Mouse (Mus musculus) limb, embryonic 11.5 days (tissue): ENCODE measurements around the gene Trim9. TPM values are rescaled to one million over a fixed set of nuclear protein-coding genes. Genes with fewer than 3 reads are reported as not detected.

Experiments used
- ATAC-seq: fragments of 200-750 bp; cut with Nextera tagmentation; 2 replicates; pipeline ENCODE4 v1.8.0; 2017; ENCODE audit warnings: low read depth; ENCODE audit not compliant: insufficient number of reproducible peaks, low FRiP score, low TSS enrichment
- DNase-seq: peaks from one replicate; pipeline ENCODE4 v3.0.0-alpha.2; 2015; ENCODE audit warnings: low spot score
- H3K27ac ChIP-seq: fragments of 300-500 bp; sonication (generic); replicated peaks from 2 replicates; pipeline ENCODE4 v1.5.1; 2014; ENCODE audit warnings: low read depth, mild to moderate bottlenecking, low read length
- H3K27me3 ChIP-seq: fragments of 300-500 bp; sonication (generic); 2 replicates; pipeline ENCODE4 v1.6.1; 2014; ENCODE audit warnings: mild to moderate bottlenecking, low read length, mixed read lengths; ENCODE audit not compliant: control insufficient read depth, insufficient read depth
- H3K36me3 ChIP-seq: fragments of 300-500 bp; sonication (generic); 2 replicates; pipeline ENCODE4 v1.6.1; 2014; ENCODE audit warnings: mild to moderate bottlenecking, low read length, moderate library complexity, mixed read lengths; ENCODE audit not compliant: control insufficient read depth, insufficient read depth
- H3K4me1 ChIP-seq: fragments of 300-500 bp; sonication (generic); 2 replicates; pipeline ENCODE4 v1.6.1; 2014; ENCODE audit warnings: low read length, mixed read lengths; ENCODE audit not compliant: control insufficient read depth, insufficient read depth
- H3K4me2 ChIP-seq: fragments of 300-500 bp; sonication (generic); 2 replicates; pipeline ENCODE4 v1.6.1; 2014; ENCODE audit warnings: low read depth, mild to moderate bottlenecking, moderate library complexity; ENCODE audit not compliant: severe bottlenecking
- H3K4me3 ChIP-seq: fragments of 300-500 bp; sonication (generic); 2 replicates; pipeline ENCODE4 v1.5.1; 2014; ENCODE audit warnings: low read depth, low read length
- H3K9ac ChIP-seq: fragments of 300-500 bp; sonication (generic); 2 replicates; pipeline ENCODE4 v1.6.1; 2014; ENCODE audit warnings: mild to moderate bottlenecking, low read length
- H3K9me3 ChIP-seq: fragments of 300-500 bp; sonication (generic); 2 replicates; pipeline ENCODE4 v1.6.1; 2016; ENCODE audit warnings: low read length; ENCODE audit not compliant: control insufficient read depth
- WGBS: fragments of 180-500 bp; shearing (Covaris S2); extraction: QIAGEN DNeasy Blood & Tissue Kit; methylation state at CpG from one replicate; pipeline ENCODE4 v1.1.7; 2014; 5-methylcytosine and 5-hydroxymethylcytosine counted together
- polyA plus RNA-seq: library from polyadenylated mRNA; unstranded; fragments of >200 nt; fragmentation: Nextera tagmentation; extraction: Ambion mirVana; gene quantifications from 2 replicates; pipeline ENCODE4 v1.2.1, GENCODE M21; 2014

The Trim9 gene
- polyA plus RNA-seq, 1 experiment from 2014 or later = 0.40 TPM

DNA sequence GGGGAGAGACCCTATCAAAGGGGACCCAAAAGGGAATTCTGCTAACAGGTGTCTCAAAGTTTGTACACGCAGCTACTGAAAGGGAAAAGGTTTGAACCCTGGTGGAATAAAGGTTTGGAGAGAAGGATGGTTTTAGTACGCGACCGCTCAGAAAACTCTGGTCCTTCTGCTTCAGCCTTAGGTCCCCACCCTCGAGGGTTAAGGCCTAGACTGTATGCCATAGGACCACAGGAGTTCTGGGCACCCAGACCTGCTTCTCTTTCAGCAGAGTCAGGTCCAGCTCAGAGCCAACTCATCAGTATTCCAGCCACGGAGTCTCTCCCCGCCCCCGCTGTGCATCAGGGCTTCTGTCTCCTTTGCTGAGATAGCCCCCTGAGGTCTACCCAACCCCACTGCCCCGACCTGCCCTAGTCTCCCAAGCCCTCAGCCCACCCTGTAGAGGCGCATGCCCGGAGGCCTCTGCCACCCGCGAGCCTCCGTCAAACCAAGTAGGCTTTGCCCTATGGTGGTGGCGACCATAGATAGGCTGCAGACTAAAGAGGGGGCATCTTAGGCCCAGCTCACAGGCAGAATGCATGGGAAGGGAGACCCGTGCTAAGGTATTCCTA lies 1.8 kb downstream of the Trim9 start:
- 0 out of 2 replicates have a peak overlapping the region, but pooled peaks have one; percentile 54 for H3K4me3 ChIP-seq
- no peak for ATAC-seq
- no peaks in the 10 kb centered on the region for H3K36me3 ChIP-seq
- WGBS = 29% methylated on average over 16 of the region's 16 CpGs
- no peak for DNase-seq
- H3K9me3 ChIP-seq = no peaks in the 10 kb centered on the region
- peaks cover 14% of the 10 kb centered on the region for H3K4me1 ChIP-seq
- H3K27ac ChIP-seq = no peak overlapping the region
- peaks cover 19% of the 10 kb centered on the region for H3K27me3 ChIP-seq
- 0 out of 2 replicates have a peak overlapping the region, but pooled peaks have one; percentile 95 for H3K4me2 ChIP-seq
- no peak overlapping the region for H3K9ac ChIP-seq

DNA sequence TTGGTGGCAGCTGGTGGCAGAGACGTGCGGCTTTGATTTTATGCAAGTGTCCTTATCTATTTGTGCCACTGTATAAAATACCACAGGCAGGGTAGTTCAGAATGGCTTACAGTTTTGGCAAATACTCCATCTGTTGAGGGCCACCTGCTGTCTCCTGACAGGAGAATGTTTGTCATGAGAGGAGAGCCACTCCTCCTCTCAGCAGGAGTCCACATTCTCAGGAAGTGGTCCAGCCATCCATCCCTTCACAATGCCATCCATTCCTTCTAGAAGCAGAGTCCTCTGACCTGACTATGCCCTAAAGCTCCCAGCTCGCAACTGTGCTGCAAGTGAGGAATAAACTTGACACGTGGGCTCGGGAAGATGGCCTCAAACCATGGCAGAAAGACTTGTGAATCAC lies 12.2 kb downstream of the Trim9 start:
- 66% methylated on average over 5 of the region's 5 CpGs for WGBS
- no peaks in the 10 kb centered on the region for H3K9me3 ChIP-seq
- no peak overlapping the region for H3K4me2 ChIP-seq
- H3K27ac ChIP-seq = no peak overlapping the region
- H3K36me3 ChIP-seq = no peaks in the 10 kb centered on the region
- no peak for DNase-seq
- no peaks in the 10 kb centered on the region for H3K4me1 ChIP-seq
- ATAC-seq = no peak
- no peak overlapping the region for H3K9ac ChIP-seq
- H3K27me3 ChIP-seq = no peaks in the 10 kb centered on the region
- H3K4me3 ChIP-seq = no peak overlapping the region

DNA sequence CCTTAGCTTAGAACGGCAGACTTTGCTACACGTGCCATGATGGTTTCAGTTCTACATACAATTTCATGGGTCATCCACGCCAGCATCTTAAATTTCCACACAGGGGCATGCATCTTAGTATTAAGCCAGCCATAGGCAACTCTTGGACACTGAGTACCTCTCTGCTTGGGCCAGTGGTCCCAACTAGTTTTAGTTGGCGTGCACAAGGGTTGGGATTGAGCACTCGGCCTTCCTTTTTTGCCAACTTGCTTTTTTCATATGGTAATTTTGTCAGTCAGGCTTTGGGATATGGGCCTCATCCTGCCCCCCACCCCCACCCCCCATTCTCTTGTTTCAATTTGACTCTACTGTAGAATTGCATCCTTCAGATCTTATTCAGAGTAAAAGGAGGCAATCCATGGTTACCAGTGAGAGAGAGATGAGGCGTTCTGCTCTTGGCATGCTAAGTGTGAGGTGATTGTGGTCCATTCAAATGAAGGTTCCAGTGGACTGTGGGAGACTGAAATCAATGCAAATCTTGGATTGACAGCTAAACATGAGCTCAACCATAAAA lies 14.1 kb downstream of the Trim9 start:
- H3K27me3 ChIP-seq = no peaks in the 10 kb centered on the region
- no peak overlapping the region for H3K4me3 ChIP-seq
- no peak overlapping the region for H3K27ac ChIP-seq
- H3K4me1 ChIP-seq = no peaks in the 10 kb centered on the region
- ATAC-seq (no peak), DNase-seq (no peak)
- no peak overlapping the region for H3K9ac ChIP-seq
- no peaks in the 10 kb centered on the region for H3K36me3 ChIP-seq
- 85% methylated on average over 6 of the region's 6 CpGs for WGBS
- H3K4me2 ChIP-seq = no peak overlapping the region
- no peaks in the 10 kb centered on the region for H3K9me3 ChIP-seq

DNA sequence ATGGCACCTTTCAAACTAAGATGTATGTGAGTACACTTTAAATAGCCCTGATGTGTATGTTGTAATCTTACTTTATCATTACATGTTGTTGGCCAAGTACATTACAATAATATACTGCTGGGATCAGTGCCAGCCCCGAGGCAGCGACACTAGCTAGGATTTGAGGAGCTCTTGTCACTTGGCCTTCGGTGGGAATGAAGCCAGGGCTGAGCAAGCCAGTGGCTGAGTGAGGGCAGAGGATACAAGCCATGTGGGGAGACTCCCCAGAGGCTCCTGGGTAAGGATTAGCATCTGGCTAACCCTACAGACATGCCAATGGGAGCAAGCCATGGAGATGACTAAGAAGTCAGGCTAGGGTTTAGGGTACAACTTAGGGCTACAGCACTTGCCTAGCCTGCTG lies 18.4 kb downstream of the Trim9 start:
- H3K27ac ChIP-seq = no peak overlapping the region
- no peak overlapping the region for H3K4me3 ChIP-seq
- no peaks in the 10 kb centered on the region for H3K27me3 ChIP-seq
- no peak for ATAC-seq
- no peaks in the 10 kb centered on the region for H3K4me1 ChIP-seq
- DNase-seq = no peak
- no peaks in the 10 kb centered on the region for H3K9me3 ChIP-seq
- H3K9ac ChIP-seq = no peak overlapping the region
- no peak overlapping the region for H3K4me2 ChIP-seq
- no peaks in the 10 kb centered on the region for H3K36me3 ChIP-seq
- WGBS = 89% methylated on average over 3 of the region's 3 CpGs

DNA sequence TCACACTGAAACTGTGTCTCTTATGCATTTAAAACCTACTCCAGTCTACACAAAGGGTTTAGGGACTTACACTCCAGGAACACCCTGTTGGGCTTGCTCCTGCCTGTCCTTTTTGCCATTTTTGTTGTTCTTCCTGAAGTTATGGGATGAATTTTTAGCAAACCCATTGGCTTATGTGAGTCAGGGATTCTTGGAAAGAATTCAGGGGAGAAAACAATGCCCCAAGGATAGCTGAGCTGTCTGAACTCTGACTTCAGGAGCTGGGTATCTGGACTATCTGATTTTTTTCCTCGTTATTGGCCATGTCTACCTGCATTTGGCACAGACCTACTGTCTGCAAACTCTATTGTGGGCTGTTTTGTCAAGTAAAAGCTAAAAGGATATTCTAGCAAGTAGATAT lies 20.5 kb downstream of the Trim9 start:
- no peaks in the 10 kb centered on the region for H3K27me3 ChIP-seq

DNA sequence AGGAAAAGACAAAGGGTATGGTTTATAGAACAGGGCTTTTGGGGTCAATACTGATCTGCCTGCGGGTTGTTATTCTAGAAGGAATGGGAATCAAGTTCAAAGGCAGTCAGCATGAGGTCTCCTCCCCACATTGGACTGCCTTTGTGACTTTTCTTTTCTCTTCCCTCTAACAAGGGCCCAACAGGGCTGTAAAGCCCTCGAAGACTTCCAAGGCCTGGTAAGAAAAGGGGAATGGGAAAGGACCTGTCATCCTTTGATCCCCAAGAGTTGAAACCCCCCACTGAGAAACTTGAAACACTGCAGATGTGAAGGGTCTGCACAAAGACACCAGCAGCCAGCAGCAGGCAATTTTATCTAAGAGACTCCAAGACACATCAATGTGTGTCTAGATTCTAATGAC lies 21.0 kb downstream of the Trim9 start:
- ATAC-seq (no peak), DNase-seq (no peak)
- H3K36me3 ChIP-seq = no peaks in the 10 kb centered on the region
- no peaks in the 10 kb centered on the region for H3K4me1 ChIP-seq
- WGBS = 31% methylated on average over 2 of the region's 2 CpGs
- no peaks in the 10 kb centered on the region for H3K9me3 ChIP-seq
- H3K9ac ChIP-seq = no peak overlapping the region
- no peaks in the 10 kb centered on the region for H3K27me3 ChIP-seq
- no peak overlapping the region for H3K27ac ChIP-seq
- H3K4me2 ChIP-seq = no peak overlapping the region
- no peak overlapping the region for H3K4me3 ChIP-seq

More for the DNA sequence above, 20.5 kb downstream of the Trim9 start:
- H3K4me2 ChIP-seq = no peak overlapping the region
- no peak overlapping the region for H3K4me3 ChIP-seq
- H3K9ac ChIP-seq = no peak overlapping the region
- 69% methylated on average over 1 of the region's 1 CpGs for WGBS
- no peak for ATAC-seq
- no peaks in the 10 kb centered on the region for H3K9me3 ChIP-seq
- no peaks in the 10 kb centered on the region for H3K36me3 ChIP-seq
- no peaks in the 10 kb centered on the region for H3K4me1 ChIP-seq
- H3K27ac ChIP-seq = no peak overlapping the region
- DNase-seq = no peak

DNA sequence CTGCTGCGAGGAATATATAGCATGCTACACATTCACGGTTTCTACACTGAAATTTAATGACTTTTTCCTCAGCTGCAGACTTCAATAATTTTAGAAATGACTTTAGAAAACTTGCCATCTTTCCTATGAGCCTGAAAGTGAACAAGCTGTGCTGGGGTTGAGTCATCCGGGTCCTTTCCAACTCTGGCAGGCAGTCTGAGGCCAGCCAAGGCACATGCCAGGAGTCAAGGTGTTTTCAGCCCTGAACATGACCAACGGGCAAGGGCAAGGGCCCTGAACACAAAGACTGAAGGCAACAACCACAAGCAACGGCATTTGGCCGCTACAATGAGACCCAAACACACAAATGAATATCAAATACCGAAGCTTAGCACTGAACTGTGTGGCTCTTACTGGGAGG lies 21.6 kb downstream of the Trim9 start:
- Histone ChIP-seq H3K9me3 (no peaks in the 10 kb centered on the region), H3K9ac (no peak overlapping the region), H3K4me2 (no peak overlapping the region), H3K4me3 (no peak overlapping the region), H3K27me3 (no peaks in the 10 kb centered on the region), H3K27ac (no peak overlapping the region), H3K4me1 (no peaks in the 10 kb centered on the region), H3K36me3 (no peaks in the 10 kb centered on the region)
- 81% methylated on average over 7 of the region's 7 CpGs for WGBS
- no peak for ATAC-seq
- no peak for DNase-seq

DNA sequence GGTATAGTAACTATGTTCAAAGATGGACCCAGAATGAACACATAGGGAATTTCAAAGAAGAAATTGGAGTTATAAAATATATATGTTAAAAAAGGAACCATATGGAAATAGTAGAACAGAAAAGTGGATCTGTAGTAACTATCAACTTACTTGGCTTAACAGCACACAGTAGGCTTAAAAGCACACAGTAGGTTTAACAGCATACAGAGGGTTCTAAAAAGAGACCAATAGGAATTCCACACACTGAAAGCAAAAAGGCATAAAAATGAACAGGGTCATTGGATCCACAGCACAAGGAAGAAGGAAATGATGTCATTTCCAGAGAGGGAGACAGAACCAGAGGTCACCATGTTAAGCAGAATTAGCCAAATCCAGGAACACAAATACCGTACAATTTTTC lies 24.6 kb downstream of the Trim9 start:
- no peaks in the 10 kb centered on the region for H3K27me3 ChIP-seq
- no peaks in the 10 kb centered on the region for H3K4me1 ChIP-seq
- H3K36me3 ChIP-seq = no peaks in the 10 kb centered on the region
- no peak overlapping the region for H3K4me2 ChIP-seq
- H3K4me3 ChIP-seq = no peak overlapping the region
- WGBS = 83% methylated on average over 1 of the region's 1 CpGs
- no peak for ATAC-seq
- H3K9ac ChIP-seq = no peak overlapping the region
- H3K27ac ChIP-seq = no peak overlapping the region
- no peak for DNase-seq
- H3K9me3 ChIP-seq = no peaks in the 10 kb centered on the region

DNA sequence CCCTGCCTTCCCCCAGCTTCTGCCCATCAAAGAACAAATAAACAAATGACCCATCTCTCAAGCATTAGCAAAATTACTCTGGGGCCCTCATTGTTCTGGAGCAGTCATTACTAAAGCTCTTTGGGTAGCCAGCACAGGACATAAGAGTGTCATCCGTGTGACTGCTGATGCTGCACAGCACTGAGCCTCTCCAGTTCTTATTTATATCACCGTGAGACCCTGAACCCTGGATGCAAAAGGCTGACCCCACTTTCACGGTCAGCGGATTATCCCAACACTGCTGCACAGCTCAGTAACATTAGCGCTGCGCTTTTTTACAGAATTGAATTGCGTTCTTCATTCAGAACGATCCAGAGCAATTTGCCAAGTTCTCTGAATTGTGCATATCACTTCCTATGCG lies 31.3 kb downstream of the Trim9 start:
- Histone ChIP-seq H3K27me3 (no peaks in the 10 kb centered on the region), H3K27ac (no peak overlapping the region), H3K4me3 (no peak overlapping the region), H3K9me3 (no peaks in the 10 kb centered on the region), H3K4me2 (no peak overlapping the region), H3K9ac (no peak overlapping the region), H3K36me3 (no peaks in the 10 kb centered on the region), H3K4me1 (no peaks in the 10 kb centered on the region)
- DNase-seq (no peak), ATAC-seq (no peak)
- 86% methylated on average over 9 of the region's 9 CpGs for WGBS
